Mouse (Mus musculus): ENCODE data around the gene Grtp1. TPM values are rescaled to one million over a fixed set of nuclear protein-coding genes. Genes with fewer than 3 reads are reported as not detected.
"Not testable (repeated sequence)": the region's sequence is repeated elsewhere in the genome, so short reads cannot be mapped to it uniquely, and the experiment has no call there.

Grtp1 gene
- polyA plus RNA-seq, 1 experiment from 2014 or later, result 19.8 TPM

- no peak for ATAC-seq (ENCODE audit: insufficient number of reproducible peaks, low FRiP score)
- Histone ChIP-seq H3K4me2 (no peak overlapping the region), H3K27ac (ENCODE audit: poor library complexity, severe bottlenecking) (no peak overlapping the region), H3K9ac (no peak overlapping the region), H3K36me3 (peaks cover 33% of the 10 kb centered on the region), H3K4me1 (replicated peaks) (no peaks in the 10 kb centered on the region), H3K4me3 (no peak overlapping the region), H3K27me3 (replicated peaks) (no peaks in the 10 kb centered on the region), H3K9me3 (replicated peaks) (no peaks in the 10 kb centered on the region)
- WGBS, result 73% methylated on average over 9 of the region's 9 CpGs
These were observed 46.3 kb downstream of the Grtp1 start for GRCm38 (mm10) chr8:13154099-13154498.

DNA sequence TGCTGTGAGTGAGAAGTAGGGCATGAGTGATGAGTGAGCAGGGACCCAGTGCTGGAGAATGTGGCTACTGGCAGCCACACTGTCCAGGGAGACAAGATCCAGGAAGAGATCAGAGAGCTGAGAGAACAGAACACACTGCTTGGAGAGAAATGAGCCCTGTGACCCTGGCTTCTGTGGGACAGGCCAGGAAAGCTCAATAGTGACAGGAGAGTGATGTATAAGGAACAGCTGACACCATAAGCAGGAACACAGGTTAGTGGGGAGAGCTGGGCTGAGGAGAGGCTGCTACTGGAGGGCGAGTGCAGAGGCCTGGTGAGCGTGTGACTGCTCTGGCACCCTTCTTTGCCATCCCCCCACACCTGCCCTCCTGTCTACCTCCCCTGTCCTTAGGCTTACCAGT, 49.5 kb downstream of the Grtp1 start:
- Histone ChIP-seq H3K4me1 (replicated peaks) (no peaks in the 10 kb centered on the region), H3K4me3 (no peak overlapping the region), H3K27ac (ENCODE audit: poor library complexity, severe bottlenecking) (no peak overlapping the region), H3K9me3 (replicated peaks) (no peaks in the 10 kb centered on the region), H3K27me3 (replicated peaks) (no peaks in the 10 kb centered on the region), H3K4me2 (no peak overlapping the region), H3K36me3 (peaks cover 59% of the 10 kb centered on the region), H3K9ac (no peak overlapping the region)
- ATAC-seq (ENCODE audit: insufficient number of reproducible peaks, low FRiP score), result no peak
- 87% methylated on average over 2 of the region's 2 CpGs for WGBS

- Histone ChIP-seq H3K9me3 (replicated peaks) (no peaks in the 10 kb centered on the region), H3K27me3 (replicated peaks) (no peaks in the 10 kb centered on the region), H3K4me2 (no peak overlapping the region), H3K4me1 (replicated peaks) (no peaks in the 10 kb centered on the region), H3K4me3 (no peak overlapping the region), H3K27ac (ENCODE audit: poor library complexity, severe bottlenecking) (no peak overlapping the region), H3K36me3 (peaks cover 70% of the 10 kb centered on the region), H3K9ac (no peak overlapping the region)
- no peak for ATAC-seq (ENCODE audit: insufficient number of reproducible peaks, low FRiP score)
- 58% methylated on average over 5 of the region's 5 CpGs for WGBS
These were observed 50.6 kb downstream of the Grtp1 start for GRCm38 (mm10) chr8:13149866-13150265.

GRCm38 (mm10) chr8:13149287-13149686, 51.1 kb downstream of the Grtp1 start:
- H3K9me3 ChIP-seq (replicated peaks), result no peaks in the 10 kb centered on the region
- H3K4me1 ChIP-seq (replicated peaks), result no peaks in the 10 kb centered on the region
- H3K27me3 ChIP-seq (replicated peaks), result no peaks in the 10 kb centered on the region
- ATAC-seq (ENCODE audit: insufficient number of reproducible peaks, low FRiP score), result no peak
- H3K27ac ChIP-seq (ENCODE audit: poor library complexity, severe bottlenecking), result no peak overlapping the region
- no peak overlapping the region for H3K4me2 ChIP-seq
- no peak overlapping the region for H3K4me3 ChIP-seq
- peaks cover 73% of the 10 kb centered on the region for H3K36me3 ChIP-seq
- no peak overlapping the region for H3K9ac ChIP-seq
- WGBS, result 97% methylated on average over 2 of the region's 2 CpGs

DNA sequence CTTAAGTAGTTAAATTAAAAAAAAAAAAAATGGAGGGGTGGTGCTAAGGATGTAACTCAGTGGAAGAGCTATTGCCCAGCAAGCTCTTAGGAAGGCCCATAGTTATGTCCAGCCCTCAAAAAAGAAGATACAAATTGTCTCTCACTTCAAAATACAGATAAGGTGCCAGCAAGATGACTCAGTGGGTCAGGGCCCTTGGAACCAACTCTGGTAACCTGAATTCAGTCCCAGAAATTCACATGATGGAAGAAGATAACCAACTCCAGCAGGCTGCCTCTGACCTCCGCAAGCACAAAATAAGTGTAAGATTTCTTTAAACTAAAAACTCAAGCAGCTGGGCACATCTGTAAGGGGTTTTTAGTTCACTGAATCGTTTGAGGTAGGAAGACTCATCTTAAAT, 51.9 kb downstream of the Grtp1 start:
- H3K27ac ChIP-seq (ENCODE audit: poor library complexity, severe bottlenecking), result no peak overlapping the region
- H3K9me3 ChIP-seq (replicated peaks), result no peaks in the 10 kb centered on the region
- peaks cover 72% of the 10 kb centered on the region for H3K36me3 ChIP-seq
- ATAC-seq (ENCODE audit: insufficient number of reproducible peaks, low FRiP score), result no peak
- H3K4me3 ChIP-seq, result no peak overlapping the region
- H3K9ac ChIP-seq, result no peak overlapping the region
- H3K27me3 ChIP-seq (replicated peaks), result no peaks in the 10 kb centered on the region
- 94% methylated on average over 2 of the region's 2 CpGs for WGBS
- no peaks in the 10 kb centered on the region for H3K4me1 ChIP-seq (replicated peaks)
- no peak overlapping the region for H3K4me2 ChIP-seq

DNA sequence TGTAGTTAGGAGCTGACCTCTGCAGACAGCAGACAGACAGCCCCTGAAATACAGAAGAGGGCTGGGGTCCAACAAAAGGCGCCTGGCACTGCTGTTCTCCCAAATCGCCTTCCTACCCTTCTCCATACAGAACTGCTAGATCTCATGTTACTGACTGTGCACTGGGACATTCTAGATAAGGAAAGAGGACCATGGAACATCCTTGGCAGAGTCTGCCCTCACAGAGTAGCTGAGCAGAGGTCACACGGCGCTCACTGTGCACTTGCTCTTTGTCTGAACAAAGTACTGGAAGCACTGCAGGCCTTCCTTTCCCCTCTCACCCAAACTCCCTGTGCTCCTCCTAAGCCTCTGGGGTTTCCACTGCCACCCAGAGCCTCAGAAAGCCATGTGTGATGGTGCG, 58.7 kb downstream of the Grtp1 start:
- Histone ChIP-seq H3K27ac (ENCODE audit: poor library complexity, severe bottlenecking) (no peak overlapping the region), H3K9me3 (replicated peaks) (no peaks in the 10 kb centered on the region), H3K27me3 (replicated peaks) (no peaks in the 10 kb centered on the region), H3K9ac (no peak overlapping the region), H3K4me3 (no peak overlapping the region), H3K4me1 (replicated peaks) (no peaks in the 10 kb centered on the region), H3K36me3 (peaks cover 98% of the 10 kb centered on the region), H3K4me2 (no peak overlapping the region)
- 91% methylated on average over 5 of the region's 5 CpGs for WGBS
- no peak for ATAC-seq (ENCODE audit: insufficient number of reproducible peaks, low FRiP score)

GRCm38 (mm10) chr8:13139641-13140182, 60.7 kb downstream of the Grtp1 start:
- Histone ChIP-seq H3K36me3 (peaks cover 97% of the 10 kb centered on the region), H3K27ac (ENCODE audit: poor library complexity, severe bottlenecking) (no peak overlapping the region), H3K4me2 (no peak overlapping the region), H3K4me1 (replicated peaks) (no peaks in the 10 kb centered on the region), H3K9me3 (replicated peaks) (no peaks in the 10 kb centered on the region), H3K27me3 (replicated peaks) (no peaks in the 10 kb centered on the region), H3K9ac (no peak overlapping the region), H3K4me3 (no peak overlapping the region)
- no peak for ATAC-seq (ENCODE audit: insufficient number of reproducible peaks, low FRiP score)
- WGBS, result 86% methylated on average over 6 of the region's 6 CpGs

DNA sequence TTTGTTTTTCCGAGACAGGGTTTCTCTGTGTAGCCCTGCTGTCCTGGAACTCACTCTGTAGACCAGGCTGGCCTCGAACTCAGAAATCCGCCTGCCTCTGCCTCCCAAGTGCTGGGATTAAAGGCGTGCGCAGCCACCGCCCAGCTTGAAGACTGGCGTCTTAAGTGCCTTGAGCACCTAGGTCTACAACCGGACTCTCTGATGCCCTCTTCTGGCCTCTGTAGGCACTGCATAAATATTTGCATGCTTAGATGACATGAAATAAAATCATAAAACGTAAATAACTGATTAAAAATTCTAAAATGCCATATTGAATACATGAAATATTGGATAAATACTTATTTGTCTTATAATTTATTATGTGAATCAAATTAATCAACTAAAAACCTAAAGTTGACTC, 68.2 kb downstream of the Grtp1 start:
- H3K27me3 ChIP-seq (replicated peaks); H3K27ac ChIP-seq (ENCODE audit: poor library complexity, severe bottlenecking); H3K4me2 ChIP-seq; H3K9ac ChIP-seq; H3K4me1 ChIP-seq (replicated peaks); ATAC-seq (ENCODE audit: insufficient number of reproducible peaks, low FRiP score); H3K4me3 ChIP-seq; H3K9me3 ChIP-seq (replicated peaks): not testable (repeated sequence)
- H3K36me3 ChIP-seq, result peaks cover 93% of the 10 kb centered on the region
- 63% methylated on average over 9 of the region's 9 CpGs for WGBS

GRCm38 (mm10) chr8:13124897-13125296, 75.5 kb downstream of the Grtp1 start:
- Histone ChIP-seq H3K36me3 (peaks cover 76% of the 10 kb centered on the region), H3K4me2 (no peak overlapping the region), H3K9ac (no peak overlapping the region), H3K9me3 (replicated peaks) (no peaks in the 10 kb centered on the region), H3K4me3 (no peak overlapping the region), H3K27me3 (replicated peaks) (no peaks in the 10 kb centered on the region), H3K27ac (ENCODE audit: poor library complexity, severe bottlenecking) (no peak overlapping the region), H3K4me1 (replicated peaks) (peaks cover 31% of the 10 kb centered on the region)
- 91% methylated on average over 8 of the region's 8 CpGs for WGBS
- ATAC-seq (ENCODE audit: insufficient number of reproducible peaks, low FRiP score), result no peak

- Histone ChIP-seq H3K4me2 (no peak overlapping the region), H3K4me3 (no peak overlapping the region), H3K9me3 (replicated peaks) (no peaks in the 10 kb centered on the region), H3K4me1 (replicated peaks) (peaks cover 35% of the 10 kb centered on the region), H3K36me3 (peaks cover 69% of the 10 kb centered on the region), H3K9ac (no peak overlapping the region), H3K27ac (ENCODE audit: poor library complexity, severe bottlenecking) (peak overlapping the region; percentile 14; the same call in 1 of the 2 replicates), H3K27me3 (replicated peaks) (no peaks in the 10 kb centered on the region)
- ATAC-seq (ENCODE audit: insufficient number of reproducible peaks, low FRiP score), result no peak
- 67% methylated on average over 7 of the region's 7 CpGs for WGBS
These were observed 77.5 kb downstream of the Grtp1 start for GRCm38 (mm10) chr8:13122887-13123421.

All from heart, embryonic 12.5 days (tissue).